Mouse (Mus musculus) liver, embryonic 14.5 days (tissue): ENCODE measurements around the gene Utp6.
"Not testable (repeated sequence)": the region's sequence is repeated elsewhere in the genome, so short reads cannot be mapped to it uniquely, and the experiment has no call there.

ENCODE experiments used
- CTCF ChIP-seq: IDR thresholded peaks from 2 replicates; pipeline ENCODE4 v1.5.1; 2016; ENCODE audit warnings: antibody characterized with exemption, low read depth, control low read depth
- EP300 ChIP-seq: IDR thresholded peaks from 2 replicates; pipeline ENCODE4 v1.6.1; 2016; ENCODE audit warnings: antibody characterized with exemption, low read depth

- TF ChIP-seq CTCF, EP300: not testable (repeated sequence)
Observed at GRCm38 (mm10) chr11:79977061-79977460, 14.9 kb upstream of the Utp6 start.
